Mouse (Mus musculus) embryonic stem cell, embryonic (primary cell): ENCODE results near the gene Lhfpl3.

ENCODE experiments used
- CTCF ChIA-PET, 4 experiments: fragments of 300-600 bp in 2 of 4; fragments of 350-600 bp in 2 of 4; sonication (Branson Sonifier 250); formaldehyde crosslinking; loops; one replicate each; lab custom pipeline; 2022; ENCODE audit warnings: inconsistent platforms in 2 of 4; lab: Charles Lee
- POLR2A ChIA-PET, 4 experiments: fragments of 300-600 bp in 2 of 4; fragments of 350-600 bp in 2 of 4; sonication (Branson Sonifier 250); formaldehyde crosslinking; loops; one replicate each; lab custom pipeline; 2022; ENCODE audit warnings: antibody characterized with exemption in 4 of 4, inconsistent platforms in 1 of 4; lab: Charles Lee

The Lhfpl3 gene

GRCm38 (mm10) chr5:23049083-23049663, 303.3 kb downstream of the Lhfpl3 start:
- POLR2A ChIA-PET: no interaction called here
- CTCF ChIA-PET: no interaction called here

- ChIA-PET CTCF (no interaction called here), POLR2A (interaction anchor here in 1 of 4 experiments (1.4 kb wide), 1 partner anchor 11 kb away, joined by 3 read pairs; no protein-coding TSS in a partner anchor)
Measured at GRCm38 (mm10) chr5:23051458-23051857, 305.6 kb downstream of the Lhfpl3 start.

- ChIA-PET POLR2A (no interaction called here), CTCF (no interaction called here)
Measured at GRCm38 (mm10) chr5:23094894-23095293, 349.0 kb downstream of the Lhfpl3 start.

- ChIA-PET POLR2A (interaction anchor here in 2 of 4 experiments (0.6 to 1.2 kb wide), 2 partner anchors 10 to 154 kb away, joined by 3 read pairs; no protein-coding TSS in a partner anchor), CTCF (no interaction called here)
Measured at GRCm38 (mm10) chr5:23106536-23106935, 360.7 kb downstream of the Lhfpl3 start.

- ChIA-PET POLR2A (interaction anchor here in 2 of 4 experiments (0.6 to 1.0 kb wide), 3 partner anchors 12 to 809 kb away, joined by 3 to 4 read pairs (median 3); no protein-coding TSS in a partner anchor), CTCF (no interaction called here)
Measured at GRCm38 (mm10) chr5:23111307-23111706, 365.4 kb downstream of the Lhfpl3 start.

- ChIA-PET CTCF (no interaction called here), POLR2A (no interaction called here)
Measured at GRCm38 (mm10) chr5:23114249-23114648, 368.4 kb downstream of the Lhfpl3 start.

GRCm38 (mm10) chr5:23126851-23127250, 381.0 kb downstream of the Lhfpl3 start:
- ChIA-PET POLR2A (no interaction called here), CTCF (no interaction called here)

- CTCF ChIA-PET: interaction anchor here in 1 of 4 experiments (0.6 kb wide), 1 partner anchor 85 kb away, joined by 8 read pairs; no protein-coding TSS in a partner anchor
- POLR2A ChIA-PET: no interaction called here
Measured at GRCm38 (mm10) chr5:23140183-23140921, 394.5 kb downstream of the Lhfpl3 start.

- ChIA-PET POLR2A (no interaction called here), CTCF (interaction anchor here in 2 of 4 experiments (0.5 to 0.6 kb wide), 4 partner anchors 72 to 1287 kb away, joined by 3 to 7 read pairs (median 4); no protein-coding TSS in a partner anchor)
Measured at GRCm38 (mm10) chr5:23153210-23153609, 407.4 kb downstream of the Lhfpl3 start.

- ChIA-PET POLR2A (interaction anchor here in 1 of 4 experiments (0.5 kb wide), 1 partner anchor 409 kb away, joined by 3 read pairs; the partner anchor contains the start of gene Lhfpl3), CTCF (interaction anchor here in 1 of 4 experiments (0.6 kb wide), 1 partner anchor 460 kb away, joined by 3 read pairs; no protein-coding TSS in a partner anchor)
Measured at GRCm38 (mm10) chr5:23154439-23154838, 408.6 kb downstream of the Lhfpl3 start.

GRCm38 (mm10) chr5:23165947-23166350, 420.1 kb downstream of the Lhfpl3 start:
- ChIA-PET POLR2A (no interaction called here), CTCF (interaction anchor here in 1 of 4 experiments (0.6 kb wide), 1 partner anchor 1380 kb away, joined by 9 read pairs; no protein-coding TSS in a partner anchor)

- ChIA-PET POLR2A (no interaction called here), CTCF (no interaction called here)
Measured at GRCm38 (mm10) chr5:23166658-23167057, 420.8 kb downstream of the Lhfpl3 start.

GRCm38 (mm10) chr5:23189633-23190032, 443.8 kb downstream of the Lhfpl3 start:
- POLR2A ChIA-PET: interaction anchor here in 1 of 4 experiments (0.7 kb wide), 1 partner anchor 262 kb away, joined by 3 read pairs; no protein-coding TSS in a partner anchor

GRCm38 (mm10) chr5:23196879-23197278, 451.0 kb downstream of the Lhfpl3 start:
- CTCF ChIA-PET: no interaction called here

More at GRCm38 (mm10) chr5:23189633-23190032, 443.8 kb downstream of the Lhfpl3 start:
- CTCF ChIA-PET: no interaction called here

GRCm38 (mm10) chr5:23213086-23213485, 467.2 kb downstream of the Lhfpl3 start:
- ChIA-PET CTCF (no interaction called here), POLR2A (no interaction called here)

More at GRCm38 (mm10) chr5:23196879-23197278, 451.0 kb downstream of the Lhfpl3 start:
- POLR2A ChIA-PET: no interaction called here

GRCm38 (mm10) chr5:23214646-23215045, 468.8 kb downstream of the Lhfpl3 start:
- ChIA-PET CTCF (no interaction called here), POLR2A (no interaction called here)

GRCm38 (mm10) chr5:23219655-23220054, 473.8 kb downstream of the Lhfpl3 start:
- CTCF ChIA-PET: no interaction called here
- POLR2A ChIA-PET: no interaction called here

- CTCF ChIA-PET: interaction anchor here (0.6 to 1.8 kb wide), 63 partner anchors 10 to 1893 kb away, joined by 3 to 10 read pairs (median 4); partner anchors contain the start of gene Fbxl13 (in 1 of the 4)
- POLR2A ChIA-PET: interaction anchor here (0.6 to 2.6 kb wide), 13 partner anchors 16 to 813 kb away, joined by 3 to 13 read pairs (median 3); no protein-coding TSS in a partner anchor
Measured at GRCm38 (mm10) chr5:23224759-23225536, 479.1 kb downstream of the Lhfpl3 start.

- CTCF ChIA-PET: interaction anchor here (0.6 to 1.8 kb wide), 62 partner anchors 10 to 1894 kb away, joined by 3 to 10 read pairs (median 4); partner anchors contain the start of gene Fbxl13 (in 1 of the 4)
- POLR2A ChIA-PET: interaction anchor here (0.6 to 2.6 kb wide), 14 partner anchors 15 to 814 kb away, joined by 3 to 13 read pairs (median 3); no protein-coding TSS in a partner anchor
Measured at GRCm38 (mm10) chr5:23225621-23226020, 479.8 kb downstream of the Lhfpl3 start.
